Mouse (Mus musculus) neural tube, postnatal 0 days (tissue): ENCODE measurements around the gene Pgam2. TPM values are rescaled to one million over a fixed set of nuclear protein-coding genes. Genes with fewer than 3 reads are reported as not detected.

Experiments used
- polyA plus RNA-seq: library from polyadenylated mRNA; unstranded; fragments of >200 nt; fragmentation: Nextera tagmentation; extraction: Ambion mirVana; gene quantifications from 2 replicates; pipeline ENCODE4 v1.2.1, GENCODE M21; 2015

Gene Pgam2
- polyA plus RNA-seq, result 2.8 and 2.9 TPM in 2 replicates

DNA sequence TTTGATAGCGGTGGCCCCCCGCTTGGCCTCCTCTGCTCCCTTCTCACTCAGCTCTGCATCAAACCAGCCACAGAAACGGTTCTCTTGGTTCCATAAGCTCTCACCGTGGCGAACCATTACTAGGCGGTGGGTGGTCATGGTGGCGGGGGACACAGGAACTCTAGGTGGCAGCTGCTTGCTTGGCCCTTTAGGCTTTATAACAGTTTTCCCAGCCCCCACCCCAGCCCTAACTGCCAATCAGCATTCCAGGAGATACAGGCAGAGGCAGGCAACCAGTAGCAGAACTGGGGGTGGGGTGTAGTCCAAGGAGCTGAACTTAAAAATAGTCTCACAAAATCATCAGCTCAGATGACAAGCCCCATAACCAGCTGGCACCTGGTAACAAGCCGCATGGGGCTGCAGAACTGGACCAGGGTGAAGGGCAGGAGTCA, at the start of gene Pgam2:
TSS of gene Pgam2 (minus strand) at position 183 of the 431 bp plus-strand sequence.

GRCm38 (mm10) chr11:5837251-5838246, 34.0 kb upstream of the Pgam2 start, which contains the start of gene Polm:
Gene Polm, minus strand, starts transcription at chr11:5838016.

DNA sequence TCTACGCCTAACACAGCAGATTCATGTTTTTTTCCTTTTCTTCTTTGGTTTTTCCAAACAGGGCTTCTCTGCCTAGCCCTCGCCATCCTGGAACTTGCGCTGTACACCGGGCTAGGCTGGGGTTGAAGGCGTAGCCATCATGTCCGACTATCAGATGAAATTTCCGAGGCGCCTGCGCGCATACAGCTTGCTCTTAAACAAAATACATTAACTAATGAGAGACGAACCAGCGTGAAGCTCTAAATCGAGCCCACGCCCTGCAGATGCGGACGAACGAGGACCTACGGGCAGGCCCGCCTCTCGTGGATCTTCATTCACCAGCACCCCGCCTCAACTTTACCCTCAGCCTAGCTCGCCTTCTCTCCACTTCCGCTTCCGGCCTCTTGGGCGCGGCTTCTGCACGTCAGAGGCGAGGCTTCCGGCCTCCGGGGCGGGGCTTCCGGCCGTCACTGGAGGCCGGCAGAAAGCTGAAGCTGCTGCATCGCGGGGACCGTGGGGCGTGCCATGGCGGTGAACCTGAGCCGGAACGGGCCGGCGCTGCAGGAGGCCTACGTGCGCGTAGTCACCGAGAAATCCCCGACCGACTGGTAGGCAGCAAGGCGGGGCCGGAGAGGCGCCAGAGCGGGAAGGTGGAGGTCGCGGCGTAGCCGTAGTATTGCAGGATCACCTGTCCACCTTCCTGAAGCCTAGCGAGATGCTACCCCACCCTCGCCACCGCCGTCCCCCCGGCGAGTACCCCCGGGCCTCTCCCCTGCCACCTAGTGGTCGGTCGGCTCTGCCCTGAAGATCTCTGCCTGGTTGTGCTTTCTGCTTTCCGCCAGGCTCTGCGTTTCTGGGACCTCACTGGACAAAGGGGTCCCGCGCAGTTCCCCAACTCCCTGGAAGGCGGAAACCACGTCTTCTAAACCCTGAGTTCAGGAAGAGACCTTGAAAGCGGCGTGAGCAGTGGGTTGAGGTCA, 15.2 kb downstream of the Pgam2 start, which contains the start of gene Dbnl:
TSS of gene Dbnl (plus strand) at position 433 of the 959 bp plus-strand sequence.

DNA sequence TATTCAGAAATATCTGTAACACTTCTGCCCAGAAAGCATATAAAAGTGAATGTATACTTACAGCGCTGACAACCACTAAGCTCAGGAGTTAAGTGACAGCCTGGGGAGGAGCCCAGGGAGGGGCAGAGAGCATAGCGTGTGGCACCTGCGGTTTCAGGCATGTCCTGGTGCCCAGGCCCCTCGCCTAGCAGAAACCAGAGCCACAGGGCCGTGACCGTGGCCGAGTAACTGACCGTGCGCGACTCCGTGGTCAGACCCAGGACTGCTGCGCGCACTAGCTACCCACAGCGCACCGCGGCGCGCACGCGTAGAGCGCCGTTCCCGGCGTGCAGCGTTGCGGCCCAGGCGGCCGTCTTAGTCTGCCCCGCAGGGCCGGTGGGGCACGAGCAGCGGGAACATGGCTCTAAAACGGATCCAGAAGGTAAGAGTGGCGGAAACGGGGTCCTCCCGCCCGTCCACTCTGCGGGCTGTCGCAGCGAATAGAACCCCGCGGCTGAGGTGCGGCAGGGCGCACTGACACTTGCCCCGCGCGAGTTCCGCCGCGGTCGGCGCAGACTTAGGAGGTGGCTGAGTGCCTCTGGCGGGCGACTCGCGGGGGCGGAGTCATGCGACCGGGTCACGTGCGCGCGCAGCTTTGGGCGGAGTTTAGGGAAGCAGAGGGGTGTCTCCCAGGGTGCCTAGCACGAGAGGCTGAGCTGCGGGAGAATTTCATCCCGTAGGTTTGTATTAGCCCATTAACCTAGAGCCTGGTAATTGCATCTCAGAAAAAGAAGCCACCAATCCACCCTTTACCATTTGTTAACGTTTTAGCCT, 41.5 kb downstream of the Pgam2 start, which contains the start of gene Urgcp:
TSS of gene Urgcp (minus strand) at position 557 of the 813 bp plus-strand sequence.

Other genes starting within 250 kb of the Pgam2 start
- gene Ankrd36, start 234.0 kb downstream of the Pgam2 start, polyA plus RNA-seq, result 0.27 TPM in 1 of 2 replicates, not detected in the other
- gene Mrps24, start 88.1 kb downstream of the Pgam2 start, polyA plus RNA-seq, result 256 and 264 TPM in 2 replicates
- gene Urgcp, start 41.4 kb downstream of the Pgam2 start, polyA plus RNA-seq, result 29.6 and 30.7 TPM in 2 replicates
- 107 and 120 TPM in 2 replicates for gene Dbnl, start 15.2 kb downstream of the Pgam2 start, polyA plus RNA-seq
- gene Polm, start 34.3 kb upstream of the Pgam2 start, polyA plus RNA-seq, result 5.3 and 5.5 TPM in 2 replicates
- gene Aebp1, start 58.2 kb upstream of the Pgam2 start, polyA plus RNA-seq, result 25.0 and 35.0 TPM in 2 replicates
- gene Pold2, start 74.6 kb upstream of the Pgam2 start, polyA plus RNA-seq, result 51.0 and 58.7 TPM in 2 replicates
- 0.28 and 0.43 TPM in 2 replicates for gene Myl7, start 95.0 kb upstream of the Pgam2 start, polyA plus RNA-seq
- 3.8 and 4.2 TPM in 2 replicates for gene Gck, start 146.3 kb upstream of the Pgam2 start, polyA plus RNA-seq
- 64.5 and 76.8 TPM in 2 replicates for gene Ykt6, start 152.0 kb upstream of the Pgam2 start, polyA plus RNA-seq